Mouse (Mus musculus): ENCODE results near the gene Olfr195. TPM values are rescaled to one million over a fixed set of nuclear protein-coding genes. Genes with fewer than 3 reads are reported as not detected.

The Olfr195 gene
- polyA plus RNA-seq, 1 experiment from 2014 or later = not detected

DNA sequence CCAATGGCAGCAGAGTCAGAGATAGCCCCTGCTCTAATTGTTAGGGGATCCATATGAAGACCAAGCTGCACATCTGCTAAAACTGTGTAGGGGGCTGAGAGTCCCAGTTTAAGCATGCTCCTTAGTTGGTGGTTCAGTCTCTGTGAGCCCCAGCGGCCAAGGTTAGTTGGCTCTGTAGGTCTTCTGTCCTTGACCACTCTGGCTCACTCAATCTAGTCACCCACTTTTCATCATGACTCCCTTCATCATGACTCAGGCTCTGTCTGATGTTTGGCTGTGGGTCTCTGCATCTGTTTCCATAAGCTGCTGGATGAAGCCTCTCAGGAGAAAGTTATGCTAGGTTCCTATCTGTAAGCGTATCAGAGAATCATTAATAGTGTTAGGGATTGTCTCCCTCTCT, 5.2 kb downstream of the Olfr195 start:
- WGBS = 91% methylated on average over 2 of the region's 2 CpGs

DNA sequence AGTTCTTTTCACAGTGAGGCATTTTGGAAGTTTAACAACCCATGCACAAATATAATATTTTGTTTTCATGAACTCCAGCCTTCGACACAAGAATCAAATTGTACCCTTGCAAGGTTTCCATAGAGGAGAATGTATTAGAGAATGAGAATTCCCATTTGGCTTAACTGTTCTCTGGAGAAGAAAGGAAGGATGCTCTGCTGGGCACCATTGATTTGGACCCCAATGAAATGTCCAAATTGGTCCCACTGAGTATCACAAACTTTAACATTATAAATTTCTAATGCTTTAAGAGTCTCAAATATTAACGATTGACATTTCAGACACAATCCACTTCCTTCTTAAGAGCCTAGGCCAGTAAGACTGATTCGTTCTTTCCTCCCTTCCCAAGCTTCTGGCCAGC, 23.5 kb downstream of the Olfr195 start, which contains the start of gene Olfr196:
TSS of gene Olfr196 (minus strand) at position 101 of the 400 bp plus-strand sequence.
- H3K4me3 ChIP-seq (ENCODE audit: low read depth, low read length) = no peak within 1 kb of the TSS
- no peaks in the 10 kb centered on the region for H3K36me3 ChIP-seq (ENCODE audit: insufficient read depth, low read length)
- H3K9me3 ChIP-seq (ENCODE audit: low read length) = no peaks in the 10 kb centered on the region
- DNase-seq (ENCODE audit: low spot score) (no peak), ATAC-seq (no peak)
- no peaks in the 10 kb centered on the region for H3K4me1 ChIP-seq (ENCODE audit: insufficient read depth, low read depth, low read length)
- H3K27ac ChIP-seq (ENCODE audit: low read length) = no peak within 1 kb of the TSS
- H3K4me2 ChIP-seq (replicated peaks; ENCODE audit: low read depth, low read length) = no peak within 1 kb of the TSS
- no peaks in the 10 kb centered on the region for H3K27me3 ChIP-seq (replicated peaks; ENCODE audit: insufficient read depth, low read length)
- WGBS = 51% methylated on average over 3 of the region's 3 CpGs
- TF ChIP-seq CTCF (IDR thresholded peaks at IDR 0.05) (no peak), EP300 (IDR thresholded peaks at IDR 0.05) (no peak)
- no peak within 1 kb of the TSS for H3K9ac ChIP-seq (replicated peaks; ENCODE audit: low read depth)

More for the DNA sequence above, 5.2 kb downstream of the Olfr195 start:
- no peak overlapping the region for H3K4me3 ChIP-seq (ENCODE audit: low read depth, low read length)
- H3K27ac ChIP-seq (ENCODE audit: low read length) = no peak overlapping the region
- no peak for DNase-seq (ENCODE audit: low spot score)
- no peak overlapping the region for H3K4me2 ChIP-seq (replicated peaks; ENCODE audit: low read depth, low read length)
- no peaks in the 10 kb centered on the region for H3K27me3 ChIP-seq (replicated peaks; ENCODE audit: insufficient read depth, low read length)
- ATAC-seq = no peak
- no peak overlapping the region for H3K9ac ChIP-seq (replicated peaks; ENCODE audit: low read depth)
- no peaks in the 10 kb centered on the region for H3K9me3 ChIP-seq (ENCODE audit: low read length)
- no peak for TF ChIP-seq EP300 (IDR thresholded peaks at IDR 0.05)
- TF ChIP-seq CTCF (IDR thresholded peaks at IDR 0.05) = no peak
- H3K4me1 ChIP-seq (ENCODE audit: insufficient read depth, low read depth, low read length) = no peaks in the 10 kb centered on the region
- no peaks in the 10 kb centered on the region for H3K36me3 ChIP-seq (ENCODE audit: insufficient read depth, low read length)

Other genes starting within 250 kb of the Olfr195 start
- gene Olfr181, start 218.3 kb upstream of the Olfr195 start, polyA plus RNA-seq (2015; fragmentation: Nextera tagmentation; extraction: Ambion mirVana) = not detected in 2 replicates
- not detected in 2 replicates for gene Olfr180, start 217.7 kb upstream of the Olfr195 start, polyA plus RNA-seq (2015; fragmentation: Nextera tagmentation; extraction: Ambion mirVana)
- not detected in 2 replicates for gene Olfr183, start 151.7 kb upstream of the Olfr195 start, polyA plus RNA-seq (2015; fragmentation: Nextera tagmentation; extraction: Ambion mirVana)
- not detected in 2 replicates for gene Olfr186, start 116.8 kb upstream of the Olfr195 start, polyA plus RNA-seq (2015; fragmentation: Nextera tagmentation; extraction: Ambion mirVana)
- gene Olfr187, start 107.3 kb upstream of the Olfr195 start, polyA plus RNA-seq (2015; fragmentation: Nextera tagmentation; extraction: Ambion mirVana) = not detected in 2 replicates
- gene Olfr190, start 69.0 kb upstream of the Olfr195 start, polyA plus RNA-seq (2015; fragmentation: Nextera tagmentation; extraction: Ambion mirVana) = not detected in 2 replicates
- not detected in 2 replicates for gene Olfr191, start 57.2 kb upstream of the Olfr195 start, polyA plus RNA-seq (2015; fragmentation: Nextera tagmentation; extraction: Ambion mirVana)
- gene Olfr193, start 35.2 kb upstream of the Olfr195 start, polyA plus RNA-seq (2015; fragmentation: Nextera tagmentation; extraction: Ambion mirVana) = not detected in 2 replicates
- not detected in 2 replicates for gene Olfr194, start 26.0 kb upstream of the Olfr195 start, polyA plus RNA-seq (2015; fragmentation: Nextera tagmentation; extraction: Ambion mirVana)
- gene Olfr196, start 23.4 kb downstream of the Olfr195 start, polyA plus RNA-seq (2015; fragmentation: Nextera tagmentation; extraction: Ambion mirVana) = not detected in 2 replicates
- not detected in 2 replicates for gene Olfr198, start 56.5 kb downstream of the Olfr195 start, polyA plus RNA-seq (2015; fragmentation: Nextera tagmentation; extraction: Ambion mirVana)
- gene Olfr199, start 72.7 kb downstream of the Olfr195 start, polyA plus RNA-seq (2015; fragmentation: Nextera tagmentation; extraction: Ambion mirVana) = not detected in 2 replicates
- gene Olfr201, start 125.6 kb downstream of the Olfr195 start, polyA plus RNA-seq (2015; fragmentation: Nextera tagmentation; extraction: Ambion mirVana) = not detected in 2 replicates
- gene Olfr202, start 139.7 kb downstream of the Olfr195 start, polyA plus RNA-seq (2015; fragmentation: Nextera tagmentation; extraction: Ambion mirVana) = not detected in 2 replicates
- not detected in 2 replicates for gene Olfr203, start 151.8 kb downstream of the Olfr195 start, polyA plus RNA-seq (2015; fragmentation: Nextera tagmentation; extraction: Ambion mirVana)
- gene Olfr204, start 171.2 kb downstream of the Olfr195 start, polyA plus RNA-seq (2015; fragmentation: Nextera tagmentation; extraction: Ambion mirVana) = not detected in 2 replicates
- not detected in 2 replicates for gene Olfr205, start 184.1 kb downstream of the Olfr195 start, polyA plus RNA-seq (2015; fragmentation: Nextera tagmentation; extraction: Ambion mirVana)
- gene Olfr206, start 202.2 kb downstream of the Olfr195 start, polyA plus RNA-seq (2015; fragmentation: Nextera tagmentation; extraction: Ambion mirVana) = not detected in 2 replicates
- not detected in 2 replicates for gene Olfr209, start 216.9 kb downstream of the Olfr195 start, polyA plus RNA-seq (2015; fragmentation: Nextera tagmentation; extraction: Ambion mirVana)

All from lung, postnatal 0 days (tissue).